In the genomic region with DNA sequence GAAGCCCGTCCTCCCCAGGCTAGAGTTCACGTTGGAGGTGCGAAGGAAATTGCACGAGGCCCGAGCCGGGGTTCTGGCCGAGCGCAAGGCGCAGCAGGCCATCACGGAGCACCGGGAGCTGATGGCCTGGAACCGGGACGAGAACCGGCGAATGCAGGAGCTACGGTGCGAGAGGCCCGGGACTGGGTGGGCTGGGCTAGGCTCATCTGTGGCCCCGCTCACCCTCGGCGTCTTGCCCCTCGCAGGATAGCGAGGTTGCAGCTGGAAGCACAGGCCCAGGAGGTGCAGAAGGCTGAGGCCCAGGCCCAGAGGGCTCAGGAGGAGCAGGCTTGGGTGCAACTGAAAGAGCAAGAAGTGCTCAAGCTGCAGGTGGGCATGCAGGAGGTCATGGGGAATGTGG, we compare ENCODE assay signal across 8 mouse cellular contexts. TPM values are rescaled to one million over a fixed set of nuclear protein-coding genes. Genes with fewer than 3 reads are reported as not detected.
DNase-seq lines count a peak whose midpoint lies in the region; ATAC-seq and TF ChIP-seq lines count a peak whose summit lies in the region.

No protein-coding gene starts in this region.

- peak overlapping the region; percentile 88 for H3K9ac ChIP-seq in kidney, embryonic 14.5 days (ENCODE audit: low read depth, low read length)
- H3K9ac ChIP-seq in hindbrain, embryonic 15.5 days: peak overlapping the region; percentile 88
- H3K9ac ChIP-seq in midbrain, embryonic 14.5 days (replicated peaks; ENCODE audit: low read length): peak overlapping the region; percentile 93

- under 1% methylated on average over 23 of the region's 23 CpGs for whole genome bisulfite sequencing in kidney, embryonic 14.5 days
- WGBS in bone marrow, adult 2 months: under 1% methylated on average over 23 of the region's 23 CpGs
- 0% methylated on average over 23 of the region's 23 CpGs for WGBS in hindbrain, embryonic 15.5 days
- WGBS in midbrain, embryonic 14.5 days: under 1% methylated on average over 23 of the region's 23 CpGs

- no peak for TF ChIP-seq POLR2A in bone marrow, adult 2 months (IDR thresholded peaks at IDR 0.05; ENCODE audit: borderline replicate concordance, control insufficient read depth, low read depth, low read length)

- H3K27me3 ChIP-seq in kidney, embryonic 14.5 days (ENCODE audit: control insufficient read depth, insufficient read depth, low read length): no peaks in the 10 kb centered on the region
- no peaks in the 10 kb centered on the region for H3K27me3 ChIP-seq in hindbrain, embryonic 15.5 days
- H3K27me3 ChIP-seq in midbrain, embryonic 14.5 days (ENCODE audit: control insufficient read depth, insufficient read depth, low read length): no peaks in the 10 kb centered on the region

- H3K4me3 ChIP-seq in kidney, embryonic 14.5 days (ENCODE audit: low read length): peak overlapping the region; percentile 97
- peak overlapping the region; percentile 98 for H3K4me3 ChIP-seq in bone marrow, adult 2 months (replicated peaks; ENCODE audit: control insufficient read depth, low read depth, low read length)
- H3K4me3 ChIP-seq in hindbrain, embryonic 15.5 days: peak overlapping the region; percentile 91
- peak overlapping the region; percentile 88 for H3K4me3 ChIP-seq in midbrain, embryonic 14.5 days (replicated peaks; ENCODE audit: low read depth, low read length)

- no peaks in the 10 kb centered on the region for H3K9me3 ChIP-seq in kidney, embryonic 14.5 days (ENCODE audit: control insufficient read depth, low read length)
- H3K9me3 ChIP-seq in hindbrain, embryonic 15.5 days: no peaks in the 10 kb centered on the region
- no peaks in the 10 kb centered on the region for H3K9me3 ChIP-seq in midbrain, embryonic 14.5 days (ENCODE audit: control insufficient read depth, low read length)

- peak; percentile 37 for ATAC-seq in kidney, embryonic 14.5 days (ENCODE audit: low FRiP score, low TSS enrichment)
- no peak for ATAC-seq in hindbrain, embryonic 15.5 days (ENCODE audit: low FRiP score, low read depth)
- ATAC-seq in midbrain, embryonic 14.5 days (ENCODE audit: low FRiP score, low TSS enrichment): peak; percentile 44

- H3K4me1 ChIP-seq in kidney, embryonic 14.5 days (ENCODE audit: control insufficient read depth, insufficient read depth, low read length): peaks cover 11% of the 10 kb centered on the region
- no peaks in the 10 kb centered on the region for H3K4me1 ChIP-seq in bone marrow, adult 2 months (ENCODE audit: control insufficient read depth, insufficient read depth, low read length)
- peaks cover 23% of the 10 kb centered on the region for H3K4me1 ChIP-seq in hindbrain, embryonic 15.5 days (replicated peaks)
- peaks cover 12% of the 10 kb centered on the region for H3K4me1 ChIP-seq in midbrain, embryonic 14.5 days (ENCODE audit: control insufficient read depth, insufficient read depth, low read length)

- DNase-seq in kidney, postnatal 25 days: no peak
- peak; percentile 17 for DNase-seq in 416B (ENCODE audit: low read depth)
- DNase-seq in midbrain, embryonic 14.5 days: peak; percentile 28
- DNase-seq in adrenal gland, postnatal 14 days: no peak
- no peak for DNase-seq in adrenal gland, postnatal 4 days (ENCODE audit: low spot score in 2 of 2)

- H3K4me2 ChIP-seq in kidney, embryonic 14.5 days (replicated peaks; ENCODE audit: low read depth, low read length): peak overlapping the region; percentile 69
- H3K4me2 ChIP-seq in hindbrain, embryonic 15.5 days: peak overlapping the region; percentile 69
- peak overlapping the region; percentile 85 for H3K4me2 ChIP-seq in midbrain, embryonic 14.5 days (ENCODE audit: low read length)

- H3K36me3 ChIP-seq in kidney, embryonic 14.5 days (ENCODE audit: control insufficient read depth, insufficient read depth, low read length): peaks cover 20% of the 10 kb centered on the region
- H3K36me3 ChIP-seq in hindbrain, embryonic 15.5 days: peaks cover 15% of the 10 kb centered on the region
- peaks cover 24% of the 10 kb centered on the region for H3K36me3 ChIP-seq in midbrain, embryonic 14.5 days (ENCODE audit: control insufficient read depth, insufficient read depth, low read length)

- H3K27ac ChIP-seq in kidney, embryonic 14.5 days (ENCODE audit: low read depth, low read length): no peak overlapping the region
- H3K27ac ChIP-seq in bone marrow, adult 2 months (ENCODE audit: control insufficient read depth, insufficient read depth, low read depth, low read length, poor library complexity): peak overlapping the region; percentile 61
- H3K27ac ChIP-seq in hindbrain, embryonic 15.5 days (replicated peaks): peak overlapping the region; percentile 77
- H3K27ac ChIP-seq in midbrain, embryonic 14.5 days (replicated peaks; ENCODE audit: low read depth, low read length): peak overlapping the region; percentile 55; the same call in 1 of the 2 replicates

- TF ChIP-seq CTCF in bone marrow, adult 2 months (IDR thresholded peaks at IDR 0.05; ENCODE audit: control insufficient read depth, insufficient read depth, low read length): no peak

RNA-seq across cellular contexts. Expression of gene Mrps26, which starts 0.5 kb away (rescaled TPM):
- polyA plus RNA-seq in kidney, embryonic 14.5 days (2014; fragmentation: Nextera tagmentation; extraction: Ambion mirVana): 99.1 and 111 TPM in 2 replicates
- polyA plus RNA-seq in bone marrow, adult 2 months (2011; ENCODE audit: insufficient read depth, insufficient read length, low replicate concordance, missing spikeins): 33.2 and 57.4 TPM in 2 replicates
- 100 and 106 TPM in 2 replicates for polyA plus RNA-seq in hindbrain, embryonic 15.5 days (2015; fragmentation: Nextera tagmentation; extraction: Ambion mirVana)
- 98.4 and 112 TPM in 2 replicates for polyA plus RNA-seq in midbrain, embryonic 14.5 days (2014; fragmentation: Nextera tagmentation; extraction: Ambion mirVana)
- 54.5 and 63.2 TPM in 2 replicates for total RNA-seq in adrenal gland, postnatal 14 days (2021)
- total RNA-seq in adrenal gland, postnatal 4 days (2021): 10 to 100 TPM; 72.2 to 73.0 TPM

RNA-seq across cellular contexts. Expression of gene Oxt, which starts 11.9 kb away (rescaled TPM):
- polyA plus RNA-seq in kidney, embryonic 14.5 days (2014; fragmentation: Nextera tagmentation; extraction: Ambion mirVana): not detected in 2 replicates
- not detected in 2 replicates for polyA plus RNA-seq in bone marrow, adult 2 months (2011; ENCODE audit: insufficient read depth, insufficient read length, low replicate concordance, missing spikeins)
- 0.42 TPM in 1 of 2 replicates, not detected in the other for polyA plus RNA-seq in hindbrain, embryonic 15.5 days (2015; fragmentation: Nextera tagmentation; extraction: Ambion mirVana)
- polyA plus RNA-seq in midbrain, embryonic 14.5 days (2014; fragmentation: Nextera tagmentation; extraction: Ambion mirVana): 0.59 TPM in 1 of 2 replicates, not detected in the other
- total RNA-seq in adrenal gland, postnatal 14 days (2021): not detected in 2 replicates
- total RNA-seq in adrenal gland, postnatal 4 days (2021): not detected

RNA-seq across cellular contexts. Expression of gene Avp, which starts 18.3 kb away (rescaled TPM):
- polyA plus RNA-seq in kidney, embryonic 14.5 days (2014; fragmentation: Nextera tagmentation; extraction: Ambion mirVana): not detected in 2 replicates
- not detected in 2 replicates for polyA plus RNA-seq in bone marrow, adult 2 months (2011; ENCODE audit: insufficient read depth, insufficient read length, low replicate concordance, missing spikeins)
- polyA plus RNA-seq in hindbrain, embryonic 15.5 days (2015; fragmentation: Nextera tagmentation; extraction: Ambion mirVana): not detected in 2 replicates
- polyA plus RNA-seq in midbrain, embryonic 14.5 days (2014; fragmentation: Nextera tagmentation; extraction: Ambion mirVana): 0.70 TPM in 1 of 2 replicates, not detected in the other
- not detected in 2 replicates for total RNA-seq in adrenal gland, postnatal 14 days (2021)
- total RNA-seq in adrenal gland, postnatal 4 days (2021): not detected

Comparison
In these comparisons a context has a peak if more than half of its experiments do, and no peak if none do; other contexts are left out.
1. DNase-seq: peak in 416B (single experiment) and midbrain, embryonic 14.5 days (single experiment); none in kidney, postnatal 25 days (0 of 2), adrenal gland, postnatal 14 days (single experiment) and adrenal gland, postnatal 4 days (0 of 2).
2. Peak in every context shown above with its lines, with median percentiles within 50 percentile points of each other: H3K4me2 ChIP-seq, H3K4me3 ChIP-seq and H3K9ac ChIP-seq.